Mouse (Mus musculus) regulatory T cell (primary cell): ENCODE measurements around the gene Ahnak.
"Not testable (repeated sequence)": the region's sequence is repeated elsewhere in the genome, so short reads cannot be mapped to it uniquely, and the experiment has no call there.

Experiments used
- in situ Hi-C: fragments of 300-600 bp; cut with MboI, MseI; formaldehyde crosslinking; loops from one replicate; pipeline ENCODE4 v1.15.1; 2025; ENCODE audit warnings: high pct_unique_total_duplicates

Ahnak gene

DNA sequence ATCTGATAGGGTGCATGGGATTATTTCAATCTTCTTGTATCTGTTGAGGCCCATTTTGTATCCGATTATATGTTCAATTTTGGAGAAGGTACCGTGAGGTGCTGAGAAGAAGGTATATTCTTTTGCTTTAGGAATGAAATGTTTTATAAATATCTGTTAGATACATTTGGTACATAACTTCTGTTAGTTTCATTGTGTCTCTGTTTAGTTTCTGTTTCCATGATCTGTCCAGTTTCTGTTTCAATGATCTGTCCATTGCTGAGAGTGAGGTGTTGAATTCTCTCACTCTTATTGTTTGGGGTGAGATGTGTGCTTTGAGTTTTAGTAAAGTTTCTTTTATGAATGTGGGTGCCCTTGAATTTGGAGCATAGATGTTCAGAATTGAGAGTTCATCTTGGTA lies 134.9 kb downstream of the Ahnak start:
- in situ Hi-C loops, result not testable (repeated sequence)
